Mouse (Mus musculus): ENCODE data around the gene Ascl5. TPM values are rescaled to one million over a fixed set of nuclear protein-coding genes. Genes with fewer than 3 reads are reported as not detected.

The Ascl5 gene
- polyA plus RNA-seq (2012; rRNA removed): not detected in 2 replicates

GRCm38 (mm10) chr1:136050312-136051012, at the start of gene Ascl5:
TSS of gene Ascl5 (plus strand) at chr1:136050804.

GRCm38 (mm10) chr1:136006292-136006748, 44.3 kb upstream of the Ascl5 start, which contains the start of gene Igfn1:
TSS of gene Igfn1 (minus strand) at chr1:136006342.

GRCm38 (mm10) chr1:136007211-136008158, 43.1 kb upstream of the Ascl5 start, which contains the start of gene Tmem9:
TSS of gene Tmem9 (plus strand) at chr1:136008150.

GRCm38 (mm10) chr1:136052547-136052946, 1.9 kb downstream of the Ascl5 start, which contains the start of gene Cacna1s:
TSS of gene Cacna1s (plus strand) at chr1:136052750.

Other genes starting within 250 kb of the Ascl5 start
- gene Lad1, start 232.2 kb upstream of the Ascl5 start, polyA plus RNA-seq (2012; rRNA removed): 344 and 348 TPM in 2 replicates
- 2.1 and 2.2 TPM in 2 replicates for gene Tnnt2, start 214.4 kb upstream of the Ascl5 start, polyA plus RNA-seq (2012; rRNA removed)
- gene Pkp1, start 131.6 kb upstream of the Ascl5 start, polyA plus RNA-seq (2012; rRNA removed): 16.3 and 20.7 TPM in 2 replicates
- gene Igfn1, start 44.5 kb upstream of the Ascl5 start, polyA plus RNA-seq (2012; rRNA removed): 0.38 and 0.43 TPM in 2 replicates
- 44.3 and 45.8 TPM in 2 replicates for gene Tmem9, start 42.7 kb upstream of the Ascl5 start, polyA plus RNA-seq (2012; rRNA removed)
- 1.8 and 2.0 TPM in 2 replicates for gene Cacna1s, start 1.9 kb downstream of the Ascl5 start, polyA plus RNA-seq (2012; rRNA removed)
- 16.5 and 22.8 TPM in 2 replicates for gene Kif21b, start 80.6 kb downstream of the Ascl5 start, polyA plus RNA-seq (2012; rRNA removed)
- 4.1 and 5.9 TPM in 2 replicates for gene Mroh3, start 162.0 kb downstream of the Ascl5 start, polyA plus RNA-seq (2012; rRNA removed)
- 163 and 171 TPM in 2 replicates for gene Inava, start 183.5 kb downstream of the Ascl5 start, polyA plus RNA-seq (2012; rRNA removed)
- gene Gpr25, start 210.1 kb downstream of the Ascl5 start, polyA plus RNA-seq (2012; rRNA removed): 0.38 and 0.42 TPM in 2 replicates